Mouse (Mus musculus) C2C12 (cell line): ENCODE results near the gene Nog. TPM values are rescaled to one million over a fixed set of nuclear protein-coding genes. Genes with fewer than 3 reads are reported as not detected.

ENCODE experiments used
- H3K27me3 ChIP-seq: one replicate; pipeline ENCODE4 v1.6.1; 2011; ENCODE audit not compliant: control insufficient read depth, insufficient read depth, insufficient read length
- H3K36me3 ChIP-seq: one replicate; pipeline ENCODE4 v1.6.1; 2011; ENCODE audit not compliant: control insufficient read depth, insufficient read depth
- H3K4me3 ChIP-seq: one replicate; pipeline ENCODE4 v1.5.1; 2011; ENCODE audit warnings: mild to moderate bottlenecking, control low read depth; ENCODE audit not compliant: poor library complexity, insufficient read depth, severe bottlenecking
- H3K79me2 ChIP-seq: one replicate; pipeline ENCODE4 v1.6.1; 2011; ENCODE audit not compliant: control insufficient read depth, insufficient read depth
- H3K79me3 ChIP-seq: one replicate; pipeline ENCODE4 v1.6.1; 2011; ENCODE audit warnings: low read depth, control low read depth
- H3ac ChIP-seq: one replicate; pipeline ENCODE3; 2011; ENCODE audit warnings: low read depth; ENCODE audit not compliant: control insufficient read depth, insufficient read length
- CEBPB ChIP-seq: IDR thresholded peaks from one replicate; pipeline ENCODE4 v1.6.1; 2011; ENCODE audit warnings: low read depth, mild to moderate bottlenecking, control low read depth, moderate library complexity
- CTCF ChIP-seq: IDR thresholded peaks from one replicate; pipeline ENCODE4 v1.5.1; 2011; ENCODE audit not compliant: control insufficient read depth, insufficient read depth, insufficient read length
- FOSL1 ChIP-seq: IDR thresholded peaks from one replicate; pipeline ENCODE4 v1.8.0; 2011; ENCODE audit warnings: mild to moderate bottlenecking, low read length; ENCODE audit not compliant: poor library complexity, insufficient read depth, severe bottlenecking
- MAX ChIP-seq: IDR thresholded peaks from one replicate; pipeline ENCODE4 v1.6.1; 2011; ENCODE audit warnings: mild to moderate bottlenecking, control low read depth
- MYOD1 ChIP-seq: IDR thresholded peaks from one replicate; pipeline ENCODE4 v1.6.1; 2011; ENCODE audit warnings: low read depth; ENCODE audit not compliant: control insufficient read depth, insufficient read length
- MYOG ChIP-seq: IDR thresholded peaks from one replicate; pipeline ENCODE4 v1.6.1; 2011; ENCODE audit not compliant: control insufficient read depth, insufficient read length; ENCODE audit errors: extremely low read depth
- USF1 ChIP-seq: IDR thresholded peaks from one replicate; pipeline ENCODE4 v1.6.1; 2011; ENCODE audit warnings: low read depth, mild to moderate bottlenecking, control low read depth, moderate library complexity
- long read RNA-seq, 2 experiments: library from polyadenylated mRNA; unstranded; transcript quantifications; one replicate each; pipeline ENCODE4 v2.0.0; 2019 to 2020
- polyA plus RNA-seq: library from polyadenylated mRNA; unstranded; fragments of >200 nt; fragmentation: generic; extraction: Trizol; gene quantifications from one replicate; pipeline ENCODE4 v1.2.1, GENCODE M21; 2012; ENCODE audit warnings: missing spikeins

Gene Nog
- 1.1 TPM for polyA plus RNA-seq
- long read RNA-seq, experiment 1 = 0 reads
- long read RNA-seq, experiment 2 = 0 reads

- H3K36me3 ChIP-seq = no peaks in the 10 kb centered on the region
- peaks cover 18% of the 10 kb centered on the region for H3K27me3 ChIP-seq
Measured at GRCm38 (mm10) chr11:89302056-89302815, at the start of gene Nog. Gene Nog, minus strand, starts transcription at chr11:89302332.

GRCm38 (mm10) chr11:89340238-89340637, 38.1 kb upstream of the Nog start:
- TF ChIP-seq USF1 = no peak
- TF ChIP-seq CTCF = no peak
- no peak for TF ChIP-seq FOSL1
- TF ChIP-seq MYOD1 = no peak
- TF ChIP-seq MAX = no peak
- TF ChIP-seq MYOG = no peak
- TF ChIP-seq CEBPB = no peak
- H3K79me2 ChIP-seq = no peaks in the 10 kb centered on the region
- no peak overlapping the region for H3K4me3 ChIP-seq
- H3K79me3 ChIP-seq = no peaks in the 10 kb centered on the region
- no peaks in the 10 kb centered on the region for H3K36me3 ChIP-seq
- H3K27me3 ChIP-seq = no peaks in the 10 kb centered on the region
- H3ac ChIP-seq = no peak overlapping the region

More at GRCm38 (mm10) chr11:89302056-89302815, at the start of gene Nog:
- Histone ChIP-seq H3K4me3 (peak within 1 kb of the TSS; percentile 11), H3K79me3 (no peaks in the 10 kb centered on the region), H3K79me2 (no peaks in the 10 kb centered on the region), H3ac (peak within 1 kb of the TSS; percentile 50)
- TF ChIP-seq USF1 = no peak
- TF ChIP-seq MYOD1 = no peak
- TF ChIP-seq MAX = no peak

- Histone ChIP-seq H3K4me3 (no peak overlapping the region), H3K36me3 (no peaks in the 10 kb centered on the region), H3K79me2 (no peaks in the 10 kb centered on the region), H3ac (no peak overlapping the region), H3K79me3 (no peaks in the 10 kb centered on the region), H3K27me3 (no peaks in the 10 kb centered on the region)
- TF ChIP-seq MYOD1 (no peak), FOSL1 (no peak), MYOG (no peak), MAX (no peak), CEBPB (no peak), USF1 (no peak), CTCF (no peak)
Measured at GRCm38 (mm10) chr11:89339783-89340182, 37.7 kb upstream of the Nog start.

GRCm38 (mm10) chr11:89337910-89338309, 35.8 kb upstream of the Nog start:
- no peaks in the 10 kb centered on the region for H3K79me3 ChIP-seq
- TF ChIP-seq CTCF = no peak
- no peak for TF ChIP-seq CEBPB
- no peaks in the 10 kb centered on the region for H3K27me3 ChIP-seq
- no peaks in the 10 kb centered on the region for H3K79me2 ChIP-seq
- no peak overlapping the region for H3K4me3 ChIP-seq
- H3K36me3 ChIP-seq = no peaks in the 10 kb centered on the region
- no peak overlapping the region for H3ac ChIP-seq

GRCm38 (mm10) chr11:89327089-89327881, 25.2 kb upstream of the Nog start:
- Histone ChIP-seq H3K79me3 (no peaks in the 10 kb centered on the region), H3ac (no peak overlapping the region), H3K27me3 (no peaks in the 10 kb centered on the region), H3K79me2 (no peaks in the 10 kb centered on the region), H3K4me3 (no peak overlapping the region), H3K36me3 (no peaks in the 10 kb centered on the region)
- TF ChIP-seq USF1 = no peak
- TF ChIP-seq FOSL1 = no peak
- TF ChIP-seq CEBPB = no peak
- no peak for TF ChIP-seq MAX
- TF ChIP-seq MYOD1 = no peak
- TF ChIP-seq CTCF = no peak
- no peak for TF ChIP-seq MYOG

- TF ChIP-seq MYOG (no peak), USF1 (no peak), MYOD1 (no peak), FOSL1 (no peak), CEBPB (no peak), CTCF (no peak), MAX (no peak)
- no peaks in the 10 kb centered on the region for H3K79me2 ChIP-seq
- no peaks in the 10 kb centered on the region for H3K79me3 ChIP-seq
- no peaks in the 10 kb centered on the region for H3K27me3 ChIP-seq
- H3ac ChIP-seq = no peak overlapping the region
- H3K36me3 ChIP-seq = no peaks in the 10 kb centered on the region
- no peak overlapping the region for H3K4me3 ChIP-seq
Measured at GRCm38 (mm10) chr11:89321775-89322174, 19.6 kb upstream of the Nog start.
